Mouse (Mus musculus) heart, adult 2 months (tissue): ENCODE results near the gene Gm20388. TPM values are rescaled to one million over a fixed set of nuclear protein-coding genes. Genes with fewer than 3 reads are reported as not detected.
A peak's percentile ranks its signal among the peaks of the same experiment; 100 is the strongest.

Experiments used
- DNase-seq, 2 experiments: peaks; one replicate each; pipeline ENCODE4 v3.0.0; 2021
- H3K27ac ChIP-seq: fragments of 200-600 bp; 2 replicates; pipeline ENCODE4 v1.8.1; 2022
- H3K27me3 ChIP-seq: fragments of 200-500 bp; 2 replicates; pipeline ENCODE4 v1.6.1; 2012; ENCODE audit warnings: mild to moderate bottlenecking, low read length, inconsistent platforms, mixed read lengths; ENCODE audit not compliant: control insufficient read depth, insufficient read depth
- H3K36me3 ChIP-seq: fragments of 200-500 bp; 2 replicates; pipeline ENCODE4 v1.6.1; 2012; ENCODE audit warnings: low read length, inconsistent platforms; ENCODE audit not compliant: control insufficient read depth, insufficient read depth
- H3K4me1 ChIP-seq: fragments of 200-500 bp; 2 replicates; pipeline ENCODE4 v1.6.1; 2011; ENCODE audit warnings: low read length; ENCODE audit not compliant: control insufficient read depth, insufficient read depth
- H3K4me3 ChIP-seq: fragments of 200-600 bp; 2 replicates; pipeline ENCODE4 v1.8.1; 2022
- H3K79me2 ChIP-seq: fragments of 200-500 bp; replicated peaks from 2 replicates; pipeline ENCODE4 v1.6.1; 2012; ENCODE audit warnings: mild to moderate bottlenecking, inconsistent platforms, low read length, moderate library complexity, mixed read lengths; ENCODE audit not compliant: control insufficient read depth, insufficient read depth
- H3K9ac ChIP-seq: fragments of 200-500 bp; 2 replicates; pipeline ENCODE4 v1.6.1; 2012; ENCODE audit warnings: low read depth, mild to moderate bottlenecking, control low read depth, inconsistent platforms, low read length, mixed read lengths
- CTCF ChIP-seq: fragments of 200-600 bp; IDR thresholded peaks from 2 replicates; pipeline ENCODE4 v1.8.1; 2022; ENCODE audit warnings: antibody characterized with exemption, mild to moderate bottlenecking, moderate library complexity
- EP300 ChIP-seq: fragments of 200-500 bp; IDR thresholded peaks from 2 replicates; pipeline ENCODE4 v1.6.1; 2011; ENCODE audit warnings: low read depth, low read length, control low read depth; ENCODE audit not compliant: insufficient read depth
- POLR2A ChIP-seq: fragments of 200-500 bp; IDR thresholded peaks from 2 replicates; pipeline ENCODE4 v1.6.1; 2011; ENCODE audit warnings: mild to moderate bottlenecking, low read depth, low read length, control low read depth; ENCODE audit not compliant: insufficient read depth
- WGBS: fragments of 180-500 bp; shearing (Covaris S2); methylation state at CpG from one replicate; pipeline ENCODE4 v1.1.7; 2018; 5-methylcytosine and 5-hydroxymethylcytosine counted together
- intact Hi-C: fragments of 180-260 bp; cut with DNase I; formaldehyde crosslinking; loops from one replicate; pipeline ENCODE4 v1.15.1; 2025
- polyA plus RNA-seq: library from polyadenylated mRNA; depleted of rRNA; stranded (reverse); fragments of >200 nt; gene quantifications from 2 replicates; pipeline ENCODE4 v1.2.3, GENCODE M21; 2012
- total RNA-seq, 2 experiments: library from RNA; stranded (reverse); gene quantifications; 2 replicates each; pipeline ENCODE4 v1.2.3; 2021

Gm20388 gene
- total and polyA plus RNA-seq, 3 experiments = 1.8 to 32.3 TPM; not detected in 1

DNA sequence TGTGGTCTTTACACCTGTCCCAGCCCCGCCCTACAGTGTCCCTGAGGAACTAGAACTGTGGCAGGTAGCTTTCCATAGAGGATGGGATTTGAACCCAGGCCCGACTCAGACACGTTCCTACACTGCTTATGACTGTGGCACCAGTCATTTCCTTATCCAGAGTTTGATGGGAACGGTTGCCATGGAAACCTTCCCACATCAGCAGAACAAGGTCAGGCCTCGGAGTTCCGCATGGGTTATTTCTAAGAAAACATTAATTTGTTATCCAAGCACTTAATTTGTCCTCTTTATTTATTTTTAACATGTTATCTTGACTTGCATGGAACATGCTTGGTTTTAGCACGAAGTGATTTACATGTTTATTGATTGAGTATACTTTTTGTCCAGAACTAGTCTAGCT, 91.1 kb downstream of the Gm20388 start:
- Histone ChIP-seq H3K27ac (no peak overlapping the region; the same call in 1 of the 2 replicates), H3K27me3 (no peaks in the 10 kb centered on the region), H3K4me1 (peaks cover 5% of the 10 kb centered on the region), H3K9ac (no peak overlapping the region), H3K36me3 (no peaks in the 10 kb centered on the region), H3K79me2 (no peaks in the 10 kb centered on the region), H3K4me3 (no peak overlapping the region)
- intact Hi-C loops = loop anchor here (5.0 kb wide), 1 partner anchor 36 kb away; no protein-coding TSS in a partner anchor
- 57% methylated on average over 7 of the region's 7 CpGs for WGBS
- TF ChIP-seq CTCF (no peak), EP300 (no peak), POLR2A (no peak)
- DNase-seq = no peak

DNA sequence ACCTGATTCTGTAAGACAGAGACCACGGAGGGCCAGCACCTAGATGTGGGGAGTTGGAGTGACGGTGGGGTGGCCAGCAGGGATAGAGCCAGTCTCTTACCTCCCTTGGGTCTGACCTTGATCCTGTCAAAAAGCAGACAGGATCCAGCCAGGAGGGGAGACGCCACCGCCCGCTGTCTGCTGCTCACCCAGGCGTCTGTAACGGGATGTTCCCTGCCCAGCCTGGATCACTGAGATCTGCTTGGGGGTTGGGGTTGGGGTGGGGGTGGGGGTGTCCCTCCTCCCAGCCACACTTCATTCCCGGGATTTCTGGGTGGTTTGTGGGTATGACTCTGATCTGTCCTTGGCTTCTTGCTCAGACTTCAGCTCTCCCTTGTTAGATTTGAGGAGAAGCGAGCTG, 91.7 kb downstream of the Gm20388 start:
- Histone ChIP-seq H3K36me3 (no peaks in the 10 kb centered on the region), H3K4me1 (peaks cover 5% of the 10 kb centered on the region), H3K9ac (no peak overlapping the region), H3K4me3 (no peak overlapping the region), H3K27me3 (no peaks in the 10 kb centered on the region), H3K79me2 (no peaks in the 10 kb centered on the region), H3K27ac (no peak overlapping the region)
- 45% methylated on average over 9 of the region's 9 CpGs for WGBS
- TF ChIP-seq EP300 (no peak), CTCF (no peak), POLR2A (no peak)
- no peak for DNase-seq
- intact Hi-C loops = loop anchor here (5.0 kb wide), 1 partner anchor 35 kb away; no protein-coding TSS in a partner anchor

- intact Hi-C loops = loop anchor here (5.0 kb wide), 1 partner anchor 33 kb away; no protein-coding TSS in a partner anchor
- 37% methylated on average over 14 of the region's 14 CpGs for WGBS
- no peaks in the 10 kb centered on the region for H3K27me3 ChIP-seq
- no peak overlapping the region for H3K4me3 ChIP-seq
- H3K79me2 ChIP-seq = no peaks in the 10 kb centered on the region
- peak; percentile 60 to 70 for DNase-seq
- TF ChIP-seq EP300 (peak; percentile 22; the same call in 1 of the 2 replicates), POLR2A (no peak)
- H3K4me1 ChIP-seq = peaks cover 5% of the 10 kb centered on the region
- H3K9ac ChIP-seq = no peak overlapping the region
- peak overlapping the region; percentile 9 for H3K27ac ChIP-seq
- H3K36me3 ChIP-seq = no peaks in the 10 kb centered on the region
Measured at GRCm38 (mm10) chr8:120004154-120004702, 93.6 kb downstream of the Gm20388 start.

DNA sequence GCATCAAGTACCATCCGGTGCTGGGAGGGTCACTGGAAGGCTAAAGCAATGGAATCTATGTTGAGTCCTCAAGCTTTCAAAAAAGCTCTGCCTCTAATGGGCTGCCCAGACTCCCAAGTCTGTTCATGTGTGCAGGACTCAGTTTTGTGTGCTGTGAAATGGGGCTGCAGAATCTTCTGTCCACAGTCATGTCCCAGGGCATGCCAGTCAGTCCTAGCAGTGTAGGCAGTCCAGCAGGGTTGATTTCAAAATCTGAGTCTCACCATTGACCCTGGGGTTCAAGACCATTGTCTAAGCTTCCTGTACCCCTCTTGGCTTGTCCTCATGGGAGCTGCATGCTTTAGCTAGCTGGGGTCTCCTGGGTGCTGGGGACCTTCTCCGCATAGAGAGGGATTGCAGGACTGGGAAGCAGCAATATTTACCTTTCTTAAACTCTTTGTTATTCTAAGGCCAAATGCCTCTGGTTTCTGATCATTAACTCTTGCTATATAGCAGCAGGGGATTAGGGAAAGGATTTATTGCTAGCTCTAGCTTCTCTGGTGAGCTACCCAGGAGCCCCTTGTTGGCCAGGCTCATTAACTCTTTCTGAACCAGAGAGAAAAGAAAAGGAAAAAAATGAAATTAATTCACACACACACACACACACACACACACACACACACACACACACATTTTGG, 94.2 kb downstream of the Gm20388 start:
- H3K79me2 ChIP-seq = no peaks in the 10 kb centered on the region
- no peak overlapping the region for H3K4me3 ChIP-seq
- no peak for TF ChIP-seq POLR2A
- no peak for TF ChIP-seq CTCF
- TF ChIP-seq EP300 = no peak
- H3K4me1 ChIP-seq = peaks cover 5% of the 10 kb centered on the region
- H3K27me3 ChIP-seq = no peaks in the 10 kb centered on the region
- H3K36me3 ChIP-seq = no peaks in the 10 kb centered on the region
- 59% methylated on average over 2 of the region's 2 CpGs for WGBS
- intact Hi-C loops = loop anchor here (5.0 kb wide), 1 partner anchor 32 kb away; no protein-coding TSS in a partner anchor
- no peak overlapping the region; the same call in 1 of the 2 replicates for H3K27ac ChIP-seq
- DNase-seq = no peak
- H3K9ac ChIP-seq = no peak overlapping the region

- WGBS = 58% methylated on average over 9 of the region's 9 CpGs
- Histone ChIP-seq H3K27me3 (no peaks in the 10 kb centered on the region), H3K9ac (no peak overlapping the region), H3K36me3 (no peaks in the 10 kb centered on the region), H3K4me3 (no peak overlapping the region), H3K4me1 (peaks cover 5% of the 10 kb centered on the region), H3K79me2 (no peaks in the 10 kb centered on the region), H3K27ac (peak overlapping the region; percentile 17; the same call in 1 of the 2 replicates)
- intact Hi-C loops = no loop called here
- peak in 1 of 2 experiments; percentile 40 for DNase-seq
- TF ChIP-seq EP300 (no peak), POLR2A (no peak), CTCF (no peak)
Measured at GRCm38 (mm10) chr8:120006645-120007160, 96.1 kb downstream of the Gm20388 start.

DNA sequence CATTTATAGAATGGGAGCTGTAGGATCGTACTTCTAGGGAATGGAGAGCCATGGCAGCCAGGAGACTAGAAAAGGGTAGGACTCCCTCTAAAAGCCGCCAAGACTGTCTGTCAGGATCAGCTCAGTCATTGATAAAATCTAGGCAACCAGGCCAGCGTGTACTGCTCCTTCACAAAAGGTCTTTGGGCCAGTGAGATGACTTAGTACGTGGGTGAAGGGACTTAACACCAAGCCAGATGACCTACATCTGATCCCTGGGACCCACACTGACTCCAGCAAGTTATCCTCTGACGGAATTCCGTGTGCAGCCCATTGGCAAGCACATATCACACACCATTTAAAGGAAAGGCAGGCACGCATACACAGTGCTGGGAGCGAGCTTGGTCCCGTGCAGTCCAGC, 96.5 kb downstream of the Gm20388 start:
- intact Hi-C loops = no loop called here
- peak overlapping the region; percentile 17; the same call in 1 of the 2 replicates for H3K27ac ChIP-seq
- H3K4me1 ChIP-seq = peaks cover 4% of the 10 kb centered on the region
- 67% methylated on average over 9 of the region's 9 CpGs for WGBS
- no peak overlapping the region for H3K9ac ChIP-seq
- DNase-seq = peak in 1 of 2 experiments; percentile 21
- no peaks in the 10 kb centered on the region for H3K36me3 ChIP-seq
- H3K27me3 ChIP-seq = no peaks in the 10 kb centered on the region
- TF ChIP-seq CTCF (no peak), POLR2A (no peak), EP300 (no peak)
- no peak overlapping the region for H3K4me3 ChIP-seq
- no peaks in the 10 kb centered on the region for H3K79me2 ChIP-seq
